Mouse (Mus musculus) ES-Bruce4 (cell line): ENCODE data around the gene Erc1. TPM values are rescaled to one million over a fixed set of nuclear protein-coding genes. Genes with fewer than 3 reads are reported as not detected.
A peak's percentile ranks its signal among the peaks of the same experiment; 100 is the strongest.

Source experiments
- H3K27ac ChIP-seq: 2 replicates; pipeline ENCODE4 v1.5.1; 2012; ENCODE audit warnings: low read length, inconsistent platforms; ENCODE audit not compliant: insufficient read depth
- H3K27me3 ChIP-seq: 2 replicates; pipeline ENCODE4 v1.6.1; 2012; ENCODE audit warnings: mild to moderate bottlenecking, low read length, inconsistent platforms; ENCODE audit not compliant: control insufficient read depth, poor library complexity, insufficient read depth, severe bottlenecking
- H3K36me3 ChIP-seq: 2 replicates; pipeline ENCODE4 v1.6.1; 2012; ENCODE audit warnings: inconsistent platforms, mild to moderate bottlenecking, low read length, moderate library complexity; ENCODE audit not compliant: control insufficient read depth, poor library complexity, insufficient read depth, severe bottlenecking
- H3K4me1 ChIP-seq: one replicate; pipeline ENCODE4 v1.8.1; 2011; ENCODE audit warnings: low read length; ENCODE audit not compliant: control insufficient read depth, insufficient read depth
- H3K4me3 ChIP-seq: 2 replicates; pipeline ENCODE4 v1.5.1; 2011; ENCODE audit warnings: low read depth, mild to moderate bottlenecking, low read length
- H3K9ac ChIP-seq: 2 replicates; pipeline ENCODE4 v1.6.1; 2012; ENCODE audit warnings: low read depth, mild to moderate bottlenecking, inconsistent platforms; ENCODE audit not compliant: poor library complexity, severe bottlenecking
- H3K9me3 ChIP-seq: replicated peaks from 2 replicates; pipeline ENCODE4 v1.6.1; 2012; ENCODE audit warnings: mild to moderate bottlenecking, low read length, inconsistent platforms; ENCODE audit not compliant: control insufficient read depth, poor library complexity, insufficient read depth, severe bottlenecking
- CTCF ChIP-seq: IDR thresholded peaks from one replicate; pipeline ENCODE4 v1.8.1; 2011; ENCODE audit warnings: low read depth, low read length
- EP300 ChIP-seq: IDR thresholded peaks from 2 replicates; pipeline ENCODE4 v1.6.1; 2011; ENCODE audit warnings: low read depth, low read length; ENCODE audit not compliant: insufficient read depth
- POLR2A ChIP-seq: IDR thresholded peaks from one replicate; pipeline ENCODE4 v1.8.1; 2011; ENCODE audit warnings: low read length; ENCODE audit not compliant: insufficient read depth
- polyA plus RNA-seq: library from polyadenylated mRNA; stranded (reverse); fragments of >200 nt; gene quantifications from 2 replicates; pipeline ENCODE4 v1.2.4, GENCODE M21; 2011; ENCODE audit warnings: low read depth; ENCODE audit not compliant: missing spikeins, insufficient read depth, insufficient read length

The Erc1 gene
- polyA plus RNA-seq, 1 experiment = 55.6 TPM

DNA sequence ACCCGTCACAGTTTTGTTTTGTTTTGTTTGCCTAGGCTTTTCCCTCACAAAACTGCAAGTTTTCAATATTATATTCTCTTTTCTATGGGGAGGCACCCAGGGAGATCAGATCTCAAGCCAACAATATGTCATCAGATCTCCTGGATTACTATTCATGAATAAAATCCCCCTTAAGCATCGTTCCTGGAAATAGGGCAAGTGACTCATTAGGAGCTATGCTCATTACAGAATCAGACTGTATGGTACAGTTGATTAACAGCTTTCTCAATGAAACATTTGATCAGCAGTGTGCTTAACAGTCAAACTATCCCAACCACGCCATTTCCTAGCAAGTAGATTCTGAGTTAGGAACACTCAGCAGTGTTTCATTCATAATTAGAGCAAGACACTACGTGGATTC is 7.5 kb upstream of the Erc1 start:
- Histone ChIP-seq H3K36me3 (no peaks in the 10 kb centered on the region), H3K27me3 (no peaks in the 10 kb centered on the region), H3K27ac (no peak overlapping the region), H3K4me3 (no peak overlapping the region), H3K9me3 (peaks cover 2% of the 10 kb centered on the region; the same call in 1 of the 2 replicates), H3K9ac (no peak overlapping the region), H3K4me1 (no peaks in the 10 kb centered on the region)
- TF ChIP-seq POLR2A (no peak), CTCF (no peak), EP300 (no peak)

DNA sequence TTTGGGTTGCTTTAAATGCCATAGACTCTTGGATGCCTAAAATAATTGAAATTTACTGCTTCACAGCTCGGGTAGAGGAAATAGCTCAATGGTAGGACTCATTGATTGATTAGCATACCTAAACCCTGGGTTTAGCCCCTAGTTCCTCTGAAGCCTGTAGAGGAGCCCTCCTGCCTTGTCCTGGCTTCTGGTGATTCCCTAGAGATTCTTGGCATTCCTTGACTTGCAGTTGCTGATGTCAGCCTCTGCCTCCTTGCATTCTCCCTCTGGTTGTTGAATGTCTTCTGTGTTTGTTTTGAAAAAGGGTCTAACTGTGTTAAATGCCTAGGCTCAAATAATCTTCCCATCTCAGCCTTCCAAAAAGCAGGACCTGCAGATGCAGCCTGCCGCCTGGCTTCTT is 6.2 kb upstream of the Erc1 start:
- Histone ChIP-seq H3K4me3 (no peak overlapping the region), H3K4me1 (no peaks in the 10 kb centered on the region), H3K27me3 (no peaks in the 10 kb centered on the region), H3K9ac (no peak overlapping the region), H3K27ac (peak overlapping the region; percentile 69), H3K9me3 (no peaks in the 10 kb centered on the region), H3K36me3 (no peaks in the 10 kb centered on the region)
- no peak for TF ChIP-seq EP300
- TF ChIP-seq CTCF = no peak

GRCm38 (mm10) chr6:119849858-119850257 is 1.9 kb upstream of the Erc1 start:
- Histone ChIP-seq H3K27me3 (no peaks in the 10 kb centered on the region), H3K4me3 (no peak overlapping the region), H3K4me1 (no peaks in the 10 kb centered on the region), H3K9me3 (no peaks in the 10 kb centered on the region), H3K9ac (no peak overlapping the region), H3K36me3 (no peaks in the 10 kb centered on the region), H3K27ac (no peak overlapping the region)
- TF ChIP-seq CTCF (no peak), POLR2A (no peak), EP300 (no peak)

GRCm38 (mm10) chr6:119849348-119849709 is 1.4 kb upstream of the Erc1 start:
- Histone ChIP-seq H3K9me3 (no peaks in the 10 kb centered on the region), H3K36me3 (no peaks in the 10 kb centered on the region), H3K27ac (no peak overlapping the region), H3K4me3 (no peak overlapping the region), H3K27me3 (no peaks in the 10 kb centered on the region), H3K4me1 (no peaks in the 10 kb centered on the region), H3K9ac (0 out of 2 replicates have a peak overlapping the region, but pooled peaks have one; percentile 90)
- no peak for TF ChIP-seq POLR2A
- TF ChIP-seq CTCF = no peak
- TF ChIP-seq EP300 = no peak

- TF ChIP-seq POLR2A (no peak), CTCF (no peak), EP300 (no peak)
- Histone ChIP-seq H3K4me3 (peak overlapping the region; percentile 97), H3K9ac (peak overlapping the region; percentile 90), H3K27ac (0 out of 2 replicates have a peak overlapping the region, but pooled peaks have one; percentile 6), H3K4me1 (no peaks in the 10 kb centered on the region), H3K9me3 (no peaks in the 10 kb centered on the region), H3K27me3 (no peaks in the 10 kb centered on the region), H3K36me3 (no peaks in the 10 kb centered on the region)
Measured at GRCm38 (mm10) chr6:119848696-119849347, 855 bp upstream of the Erc1 start.

DNA sequence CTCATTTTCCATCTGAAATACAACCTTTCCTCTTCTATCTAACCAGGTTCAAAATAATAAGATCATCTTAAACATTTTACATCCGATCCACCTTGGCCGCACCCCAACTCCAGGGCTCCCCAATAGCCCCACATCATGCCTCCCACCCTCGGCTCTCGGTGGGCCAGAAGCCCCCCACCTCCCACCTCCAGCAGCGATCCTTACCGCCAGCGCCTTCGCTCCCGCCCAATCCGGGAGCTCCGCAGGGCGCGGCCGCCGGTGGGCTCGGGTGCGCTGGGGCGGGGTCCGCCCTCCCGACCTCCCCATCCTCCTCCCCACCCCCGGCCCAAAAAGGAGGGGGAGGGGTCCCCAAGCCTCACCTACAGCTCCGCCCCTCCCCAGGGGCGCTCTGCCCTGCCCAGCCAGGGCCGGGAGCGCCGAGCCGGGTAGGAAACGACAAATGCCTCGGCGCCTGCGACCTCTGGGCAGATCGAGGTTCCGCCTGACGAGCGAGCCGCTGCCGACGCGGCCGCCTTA is 391 bp downstream of the Erc1 start:
- no peak for TF ChIP-seq CTCF
- no peak for TF ChIP-seq EP300
- TF ChIP-seq POLR2A = no peak
- Histone ChIP-seq H3K4me3 (peak overlapping the region; percentile 91), H3K36me3 (no peaks in the 10 kb centered on the region), H3K27ac (peak overlapping the region; percentile 64; the same call in 1 of the 2 replicates), H3K4me1 (no peaks in the 10 kb centered on the region), H3K27me3 (no peaks in the 10 kb centered on the region), H3K9me3 (no peaks in the 10 kb centered on the region), H3K9ac (peak overlapping the region; percentile 90)
